ENCODE assay signal across 16 mouse cellular contexts in the genomic region with DNA sequence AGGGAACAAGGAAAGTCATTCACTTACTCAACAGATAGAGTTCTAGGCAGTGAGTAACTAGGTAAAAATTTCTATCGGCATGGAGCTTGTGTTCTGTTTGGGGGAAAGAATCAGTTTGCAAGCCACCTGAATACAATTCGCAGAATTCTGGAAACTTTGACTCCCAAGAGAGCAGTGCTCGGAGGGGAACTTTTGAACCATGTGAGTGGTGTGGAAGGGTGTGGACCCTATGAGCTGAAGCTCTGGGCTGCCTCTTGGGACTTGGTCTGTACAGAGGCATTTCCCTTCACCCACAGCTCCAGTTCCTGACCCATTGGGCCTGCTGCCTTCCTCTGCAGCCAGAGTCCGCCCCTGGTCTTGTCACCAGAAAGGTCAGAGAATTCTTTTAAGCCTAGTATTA.
DNase-seq lines count a peak whose midpoint lies in the region; ATAC-seq lines count a peak whose summit lies in the region.
"Had no signal": no experiment of that assay in that cellular context is flagged by ENCODE, and none has a peak within 500 bp of the region (broad histone marks: within the 10 kb centered on the region; RNA-seq: fewer than 3 reads in every experiment).

No protein-coding gene starts in this region.

- peaks cover 40% of the 10 kb centered on the region for H3K4me1 ChIP-seq in neural tube, embryonic 15.5 days

- no peak for ATAC-seq in neural tube, embryonic 15.5 days (ENCODE audit: low FRiP score)

- H3K4me2 ChIP-seq in neural tube, embryonic 15.5 days, result no peak overlapping the region
- H3K4me2 ChIP-seq: limb, embryonic 13.5 days; liver, embryonic 15.5 days; midbrain, embryonic 12.5 days had no signal

- WGBS in neural tube, embryonic 15.5 days, result 90% methylated on average over 4 of the region's 4 CpGs

- no peaks in the 10 kb centered on the region for H3K27me3 ChIP-seq in neural tube, embryonic 15.5 days (replicated peaks)
- H3K27me3 ChIP-seq: limb, embryonic 13.5 days; liver, embryonic 15.5 days; midbrain, embryonic 12.5 days had no signal

- intact Hi-C loops in heart, postnatal 25 days (cut with DNase I), result no loop called here

- no peak overlapping the region for H3K4me3 ChIP-seq in neural tube, embryonic 15.5 days (replicated peaks)
- H3K4me3 ChIP-seq: left cerebral cortex, adult 2 months; limb, embryonic 13.5 days; liver, embryonic 15.5 days; midbrain, embryonic 12.5 days had no signal

- DNase-seq in gastrocnemius, postnatal 25 days, result peak; percentile 34
- DNase-seq in gastrocnemius, adult 18-20 months (ENCODE audit: low spot score), result no peak
- DNase-seq in kidney, postnatal 14 days, result peak; percentile 26
- DNase-seq in kidney, adult 11 months, result no peak
- peak; percentile 44 to 60 for DNase-seq in B cell, adult 2 months
- peak; percentile 30 for DNase-seq in heart, postnatal 25 days (ENCODE audit: low spot score)
- DNase-seq in layer of hippocampus, adult 9-10 months (ENCODE audit: low spot score), result no peak
- DNase-seq: cerebellum, adult 11 months; gastrocnemius, postnatal 14 days; lung, postnatal 14 days had no signal

- no peak overlapping the region for H3K9ac ChIP-seq in neural tube, embryonic 15.5 days (replicated peaks)
- H3K9ac ChIP-seq: limb, embryonic 13.5 days; liver, embryonic 15.5 days; midbrain, embryonic 12.5 days had no signal

- H3K9me3 ChIP-seq in neural tube, embryonic 15.5 days (replicated peaks), result no peaks in the 10 kb centered on the region
- H3K9me3 ChIP-seq: G1E; limb, embryonic 13.5 days; liver, embryonic 15.5 days; midbrain, embryonic 12.5 days had no signal

- H3K27ac ChIP-seq in neural tube, embryonic 15.5 days (replicated peaks), result no peak overlapping the region
- H3K27ac ChIP-seq: left cerebral cortex, adult 2 months; limb, embryonic 13.5 days; liver, embryonic 15.5 days; midbrain, embryonic 12.5 days had no signal

- H3K36me3 ChIP-seq in neural tube, embryonic 15.5 days, result no peaks in the 10 kb centered on the region
- H3K36me3 ChIP-seq: limb, embryonic 13.5 days; liver, embryonic 15.5 days; midbrain, embryonic 12.5 days had no signal

Comparison
In these comparisons a context has a peak if more than half of its experiments do, and no peak if none do; other contexts are left out.
1. DNase-seq: peak in gastrocnemius, postnatal 25 days (single experiment), kidney, postnatal 14 days (single experiment), B cell, adult 2 months (2 of 2) and heart, postnatal 25 days (single experiment); none in gastrocnemius, adult 18-20 months (single experiment), kidney, adult 11 months (single experiment) and layer of hippocampus, adult 9-10 months (single experiment).